Mouse (Mus musculus): ENCODE results near the gene Stxbp3.
"Not testable (repeated sequence)": the region's sequence is repeated elsewhere in the genome, so short reads cannot be mapped to it uniquely, and the experiment has no call there.

Gene Stxbp3

DNA sequence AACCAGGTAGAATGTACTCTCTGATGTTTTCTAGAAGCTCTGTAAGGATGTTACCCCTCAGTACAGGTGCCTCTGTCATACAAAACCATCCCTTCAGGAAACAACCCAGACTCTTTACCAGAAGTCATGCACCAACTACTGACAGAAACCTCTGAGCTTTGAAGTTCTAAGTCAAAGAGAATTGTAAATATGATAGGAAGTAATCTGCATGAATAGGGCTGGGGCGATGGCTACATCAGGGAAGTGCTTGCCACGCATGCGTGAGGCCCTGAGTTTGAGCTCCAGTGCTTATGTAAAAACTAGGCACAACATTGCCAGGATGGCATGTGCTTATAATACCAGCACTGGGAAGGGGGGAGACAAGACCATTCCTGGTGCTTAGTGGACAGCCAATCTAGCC lies 25.4 kb upstream of the Stxbp3 start:
- Histone ChIP-seq H3K36me3 (ENCODE audit: control insufficient read depth, insufficient read depth, low read length, poor library complexity, severe bottlenecking) (no peaks in the 10 kb centered on the region), H3K27me3 (ENCODE audit: control insufficient read depth, insufficient read depth, low read length, poor library complexity, severe bottlenecking) (no peaks in the 10 kb centered on the region)
- no peak for DNase-seq (ENCODE audit: low read depth, low spot score)

DNA sequence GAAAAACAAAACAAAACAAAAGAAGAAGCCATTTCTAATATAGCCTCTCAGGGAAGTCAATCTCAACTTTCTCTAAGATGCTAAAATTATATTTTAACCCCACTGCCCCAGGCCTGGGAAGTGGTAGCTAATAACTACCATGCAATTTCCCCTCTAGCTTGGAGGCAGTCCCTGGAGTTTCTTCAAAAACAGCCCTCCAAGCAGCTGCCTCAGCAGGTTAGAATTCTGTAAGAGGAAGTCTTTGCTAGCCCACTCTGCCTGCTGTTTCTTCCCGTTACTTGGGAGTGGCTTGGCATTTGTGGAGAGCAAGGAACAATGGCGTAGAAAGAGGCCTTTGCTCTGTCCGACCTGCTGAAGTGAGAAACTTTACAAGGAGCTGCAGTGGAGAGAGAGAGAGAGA lies 24.8 kb upstream of the Stxbp3 start:
- H3K27me3 ChIP-seq (ENCODE audit: control insufficient read depth, insufficient read depth, low read length, poor library complexity, severe bottlenecking), result no peaks in the 10 kb centered on the region
- H3K36me3 ChIP-seq (ENCODE audit: control insufficient read depth, insufficient read depth, low read length, poor library complexity, severe bottlenecking), result no peaks in the 10 kb centered on the region
- DNase-seq (ENCODE audit: low read depth, low spot score), result no peak

DNA sequence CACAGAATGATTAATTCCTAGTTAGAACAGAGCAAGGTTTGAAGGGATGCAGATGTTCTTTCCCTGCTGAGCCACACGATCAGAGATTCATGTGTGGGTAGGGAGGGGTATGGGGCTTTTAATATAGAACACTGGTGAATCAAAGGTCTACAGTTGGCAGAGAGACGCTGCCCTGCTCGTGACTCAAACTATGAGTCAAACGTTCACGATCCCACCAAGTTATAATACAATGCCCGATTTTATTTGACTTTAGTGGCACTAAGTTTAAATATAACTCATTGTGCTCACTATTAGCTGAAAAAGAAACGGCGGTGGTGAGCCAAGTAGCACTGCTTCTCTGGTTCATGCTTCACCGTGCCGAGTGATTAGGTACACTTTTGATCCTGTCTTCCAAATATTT lies 22.8 kb upstream of the Stxbp3 start:
- DNase-seq (ENCODE audit: low read depth, low spot score), result no peak
- Histone ChIP-seq H3K36me3 (ENCODE audit: control insufficient read depth, insufficient read depth, low read length, poor library complexity, severe bottlenecking) (no peaks in the 10 kb centered on the region), H3K27me3 (ENCODE audit: control insufficient read depth, insufficient read depth, low read length, poor library complexity, severe bottlenecking) (no peaks in the 10 kb centered on the region)

DNA sequence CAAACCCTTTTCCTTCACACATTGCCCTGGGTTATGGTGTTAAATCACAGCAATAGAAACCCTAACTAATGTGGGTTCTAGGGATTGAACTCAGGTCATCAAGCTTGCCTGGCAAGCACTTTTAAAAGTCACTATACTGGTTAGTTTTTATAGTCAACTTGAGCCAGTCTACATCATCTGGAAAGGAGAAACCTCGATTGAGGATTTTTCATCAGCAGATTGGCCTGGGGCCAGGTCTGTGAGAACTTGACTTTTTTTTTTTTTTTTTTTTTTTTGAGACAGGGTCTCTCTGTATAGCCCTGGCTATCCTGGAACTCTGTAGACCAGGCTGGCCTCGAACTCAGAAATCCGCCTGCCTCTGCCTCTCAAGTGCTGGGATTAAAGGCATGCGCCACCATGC lies 22.0 kb upstream of the Stxbp3 start:
- not testable (repeated sequence) for H3K27me3 ChIP-seq (ENCODE audit: control insufficient read depth, insufficient read depth, low read length, poor library complexity, severe bottlenecking); H3K36me3 ChIP-seq (ENCODE audit: control insufficient read depth, insufficient read depth, low read length, poor library complexity, severe bottlenecking); DNase-seq (ENCODE audit: low read depth, low spot score)

DNA sequence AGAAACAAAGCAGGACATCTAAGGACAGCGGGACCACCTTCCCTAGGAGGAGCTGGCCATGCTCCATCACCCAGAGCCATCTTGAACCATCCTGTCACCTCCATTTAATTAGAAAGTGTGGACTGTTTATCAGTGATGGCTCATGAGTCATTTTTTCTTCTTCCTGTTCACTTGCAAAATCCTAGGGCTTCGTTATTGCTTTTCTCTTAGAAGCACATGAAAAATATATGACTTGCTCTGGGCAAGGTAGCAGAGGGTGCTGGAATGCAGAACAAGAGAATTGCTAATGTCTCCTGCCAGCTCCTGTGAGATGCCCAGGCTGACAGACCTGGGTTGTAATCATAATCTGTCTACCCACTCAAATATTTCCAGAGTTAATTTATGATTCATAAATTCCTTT lies 20.5 kb upstream of the Stxbp3 start:
- H3K27me3 ChIP-seq (ENCODE audit: control insufficient read depth, insufficient read depth, low read length, poor library complexity, severe bottlenecking), result no peaks in the 10 kb centered on the region
- no peaks in the 10 kb centered on the region for H3K36me3 ChIP-seq (ENCODE audit: control insufficient read depth, insufficient read depth, low read length, poor library complexity, severe bottlenecking)
- DNase-seq (ENCODE audit: low read depth, low spot score), result no peak

DNA sequence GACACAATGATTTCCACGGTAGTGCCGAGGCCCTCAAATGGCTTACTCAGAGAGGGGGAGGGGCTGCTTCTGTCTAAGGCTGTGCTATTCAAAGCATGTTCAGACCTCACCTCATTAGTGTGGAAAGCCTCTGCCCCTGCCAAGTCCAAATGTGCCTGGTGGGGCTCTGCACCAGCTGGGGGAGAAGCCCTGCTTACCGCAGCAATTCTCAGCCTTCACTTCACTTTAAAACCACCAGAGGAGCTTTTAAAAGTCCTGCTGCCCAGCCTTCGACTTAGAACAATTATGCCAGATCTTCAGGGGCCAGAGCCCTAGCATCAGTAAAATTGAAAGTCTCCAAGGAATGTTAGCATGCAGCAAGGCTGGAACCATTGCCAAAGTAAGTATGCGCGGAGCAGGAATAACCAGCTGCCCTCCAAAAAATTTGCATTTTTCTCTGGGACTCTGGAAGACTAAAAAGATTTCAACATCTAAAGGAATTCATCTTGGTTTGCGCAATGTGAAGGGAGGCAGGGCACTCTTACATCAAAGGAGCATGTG lies 18.0 kb upstream of the Stxbp3 start:
- no peaks in the 10 kb centered on the region for H3K36me3 ChIP-seq (ENCODE audit: control insufficient read depth, insufficient read depth, low read length, poor library complexity, severe bottlenecking)
- DNase-seq (ENCODE audit: low read depth, low spot score), result no peak
- H3K27me3 ChIP-seq (ENCODE audit: control insufficient read depth, insufficient read depth, low read length, poor library complexity, severe bottlenecking), result no peaks in the 10 kb centered on the region

DNA sequence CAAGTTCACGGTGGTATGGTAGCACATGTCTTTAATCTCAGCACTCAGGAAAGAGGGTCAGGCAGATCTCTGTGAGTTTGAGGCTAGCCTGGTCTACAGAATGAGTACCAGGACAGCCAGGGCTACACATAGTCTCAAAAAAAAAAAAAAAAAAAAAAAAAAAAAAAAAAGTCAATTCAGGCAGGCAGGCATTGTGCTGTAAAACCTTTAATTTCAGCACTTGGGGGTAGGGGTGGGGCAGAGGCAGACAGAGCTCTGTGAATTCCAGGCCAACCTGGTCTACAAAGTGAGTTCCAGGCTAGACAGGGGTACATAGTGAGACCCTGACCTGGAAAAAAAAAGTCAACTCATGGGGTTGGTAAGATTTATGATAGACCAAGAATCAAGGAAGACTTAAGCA lies 17.4 kb upstream of the Stxbp3 start:
- DNase-seq (ENCODE audit: low read depth, low spot score), result no peak
- H3K27me3 ChIP-seq (ENCODE audit: control insufficient read depth, insufficient read depth, low read length, poor library complexity, severe bottlenecking), result no peaks in the 10 kb centered on the region
- no peaks in the 10 kb centered on the region for H3K36me3 ChIP-seq (ENCODE audit: control insufficient read depth, insufficient read depth, low read length, poor library complexity, severe bottlenecking)

DNA sequence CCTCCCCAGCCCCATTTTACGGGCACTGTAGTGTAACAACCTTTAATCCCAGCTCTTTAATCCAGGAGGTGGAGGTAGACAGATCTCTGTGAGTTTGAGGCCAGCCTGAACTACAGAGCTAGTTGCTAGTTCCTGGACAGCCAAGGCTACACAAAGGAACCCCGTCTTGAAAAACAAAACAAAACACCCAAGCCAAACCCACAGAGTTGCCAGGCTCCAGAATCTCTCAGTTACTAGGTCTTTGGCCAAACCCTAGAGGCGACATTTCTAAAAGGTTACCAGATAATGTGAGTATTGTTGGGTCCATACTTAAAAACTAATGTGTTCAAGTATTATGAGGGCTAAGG lies 16.8 kb upstream of the Stxbp3 start:
- Histone ChIP-seq H3K27me3 (ENCODE audit: control insufficient read depth, insufficient read depth, low read length, poor library complexity, severe bottlenecking) (no peaks in the 10 kb centered on the region), H3K36me3 (ENCODE audit: control insufficient read depth, insufficient read depth, low read length, poor library complexity, severe bottlenecking) (no peaks in the 10 kb centered on the region)
- DNase-seq (ENCODE audit: low read depth, low spot score), result no peak

DNA sequence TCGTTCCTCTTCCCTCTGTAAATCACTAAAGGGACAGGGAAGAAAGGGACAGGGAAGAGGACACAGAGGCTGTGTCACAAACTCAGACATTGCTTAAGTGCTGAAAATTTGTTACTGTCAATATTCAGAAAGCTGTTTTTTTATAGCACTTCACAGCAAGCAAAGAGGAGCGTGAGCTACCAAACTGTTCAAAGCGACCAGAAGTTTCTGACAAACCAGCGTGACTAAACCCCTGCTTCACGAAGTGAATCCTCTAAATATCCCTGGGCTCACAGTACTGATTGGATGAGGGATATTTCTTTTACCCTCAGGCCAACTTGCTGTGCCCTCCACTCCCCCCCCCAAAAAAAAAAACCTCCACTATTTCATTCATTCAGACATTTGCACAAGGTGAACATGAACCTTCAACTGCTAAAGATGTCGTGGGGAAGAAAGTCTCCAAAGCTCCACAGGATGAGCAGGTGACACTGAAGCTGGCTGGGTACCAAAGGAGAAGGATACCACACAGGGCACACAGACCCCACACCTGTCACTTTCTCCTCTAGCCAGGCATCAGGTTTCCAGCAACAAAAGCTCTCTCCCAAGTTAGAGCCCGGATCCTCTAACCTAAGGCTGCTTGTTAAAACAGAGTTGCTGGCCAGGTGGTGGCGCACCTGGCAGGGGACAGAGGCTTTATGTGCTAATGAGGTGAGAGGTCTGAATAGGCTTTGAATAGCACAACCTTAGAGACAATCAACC lies 16.2 kb upstream of the Stxbp3 start:
- no peaks in the 10 kb centered on the region for H3K36me3 ChIP-seq (ENCODE audit: control insufficient read depth, insufficient read depth, low read length, poor library complexity, severe bottlenecking)
- H3K27me3 ChIP-seq (ENCODE audit: control insufficient read depth, insufficient read depth, low read length, poor library complexity, severe bottlenecking), result no peaks in the 10 kb centered on the region
- peak; percentile 77 for DNase-seq (ENCODE audit: low read depth, low spot score)

DNA sequence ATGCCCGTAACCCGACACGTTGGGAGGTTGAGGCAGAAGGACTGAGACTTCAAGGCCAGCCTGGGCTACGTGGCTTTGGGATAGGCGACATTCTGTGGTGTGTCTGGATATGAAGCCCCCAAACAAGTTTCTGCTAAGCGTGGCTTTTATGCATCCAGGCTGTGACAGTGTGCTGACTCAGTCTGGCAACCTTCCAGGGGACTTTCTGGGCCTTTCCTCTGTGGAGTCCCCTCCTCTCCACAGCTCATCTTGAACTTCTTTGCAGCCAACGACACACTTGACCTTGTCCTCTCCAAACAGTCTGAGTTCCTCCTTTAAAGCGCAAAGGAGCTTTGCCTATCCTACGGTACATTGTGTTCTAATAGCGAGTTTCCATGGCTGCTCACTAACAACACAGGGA lies 15.5 kb upstream of the Stxbp3 start:
- no peaks in the 10 kb centered on the region for H3K36me3 ChIP-seq (ENCODE audit: control insufficient read depth, insufficient read depth, low read length, poor library complexity, severe bottlenecking)
- H3K27me3 ChIP-seq (ENCODE audit: control insufficient read depth, insufficient read depth, low read length, poor library complexity, severe bottlenecking), result no peaks in the 10 kb centered on the region
- DNase-seq (ENCODE audit: low read depth, low spot score), result peak; percentile 33

DNA sequence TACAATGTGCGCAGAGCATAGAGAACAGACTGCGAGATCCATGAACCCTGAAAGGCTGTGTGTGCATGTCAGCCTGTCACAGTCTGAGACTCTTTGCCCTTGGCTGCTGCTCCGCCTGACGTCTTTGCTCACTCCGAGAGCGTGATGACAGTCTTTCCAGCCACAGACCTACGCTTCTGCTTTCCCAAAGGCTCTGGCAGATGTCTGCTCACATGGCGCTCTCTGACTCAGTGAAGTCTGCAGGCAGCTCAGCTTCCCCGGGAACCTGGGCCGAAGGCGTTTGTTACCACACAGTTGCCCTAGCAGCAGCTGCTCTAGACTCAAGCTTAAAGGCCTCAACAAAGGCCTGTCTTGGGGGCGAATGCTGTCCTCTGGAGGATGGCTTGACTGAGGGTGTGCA lies 15.0 kb upstream of the Stxbp3 start:
- H3K36me3 ChIP-seq (ENCODE audit: control insufficient read depth, insufficient read depth, low read length, poor library complexity, severe bottlenecking), result no peaks in the 10 kb centered on the region
- DNase-seq (ENCODE audit: low read depth, low spot score), result no peak
- no peaks in the 10 kb centered on the region for H3K27me3 ChIP-seq (ENCODE audit: control insufficient read depth, insufficient read depth, low read length, poor library complexity, severe bottlenecking)

DNA sequence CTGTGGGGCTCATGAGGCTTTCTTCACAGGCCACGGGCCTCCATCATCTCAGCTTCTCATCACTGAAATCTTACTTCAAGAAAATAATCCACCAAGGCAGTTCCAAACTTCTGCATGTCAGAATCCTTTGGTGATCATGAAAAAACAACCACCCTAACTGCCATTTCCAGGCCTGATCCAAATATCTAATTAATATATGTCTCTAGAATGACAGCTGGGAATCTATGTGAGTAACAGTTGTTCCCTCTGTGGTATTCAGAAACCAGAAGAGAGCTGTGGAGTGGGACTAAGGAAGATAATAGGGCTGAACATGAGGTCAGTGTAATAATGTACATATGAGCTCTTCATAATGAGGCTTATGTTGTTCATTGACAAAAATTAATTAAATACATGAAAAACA lies 12.9 kb upstream of the Stxbp3 start:
- DNase-seq (ENCODE audit: low read depth, low spot score), result no peak
- Histone ChIP-seq H3K36me3 (ENCODE audit: control insufficient read depth, insufficient read depth, low read length, poor library complexity, severe bottlenecking) (no peaks in the 10 kb centered on the region), H3K27me3 (ENCODE audit: control insufficient read depth, insufficient read depth, low read length, poor library complexity, severe bottlenecking) (no peaks in the 10 kb centered on the region)

DNA sequence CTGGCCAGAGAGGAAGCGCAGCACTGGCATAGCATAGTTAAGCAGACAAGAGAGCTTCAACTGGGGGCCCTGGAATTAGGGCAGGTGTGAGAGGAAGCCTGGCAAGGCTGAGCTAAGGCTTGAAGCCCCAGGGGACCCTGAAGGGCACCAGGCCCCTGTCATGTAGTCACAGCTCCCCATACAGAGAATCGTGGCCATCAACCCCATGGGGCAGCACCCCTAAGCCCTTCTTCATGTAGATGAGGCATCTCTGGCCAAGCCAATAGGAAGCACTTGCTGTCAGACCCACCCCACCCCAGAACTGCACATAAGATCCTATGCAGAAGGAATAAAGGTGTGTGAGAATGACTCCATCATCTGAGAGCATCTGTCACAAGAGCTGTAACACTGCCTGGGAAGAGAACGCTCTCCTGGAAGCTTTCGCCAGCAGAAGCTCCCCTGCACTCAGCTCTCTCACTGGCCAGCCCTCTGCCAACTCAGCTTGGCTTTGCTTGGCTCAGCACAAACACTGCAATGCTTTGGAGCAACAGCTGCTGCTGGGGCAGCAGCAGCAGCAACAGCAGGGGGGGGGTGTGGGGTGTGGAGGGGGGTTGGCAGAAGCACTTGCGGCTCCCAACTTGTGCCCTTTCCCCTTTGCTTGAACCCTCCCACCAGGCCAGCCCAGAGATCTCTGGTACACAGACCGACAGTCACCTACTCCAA lies 11.8 kb upstream of the Stxbp3 start:
- no peak for DNase-seq (ENCODE audit: low read depth, low spot score)
- Histone ChIP-seq H3K27me3 (ENCODE audit: control insufficient read depth, insufficient read depth, low read length, poor library complexity, severe bottlenecking) (no peaks in the 10 kb centered on the region; the same call in 1 of the 2 replicates), H3K36me3 (ENCODE audit: control insufficient read depth, insufficient read depth, low read length, poor library complexity, severe bottlenecking) (no peaks in the 10 kb centered on the region)

DNA sequence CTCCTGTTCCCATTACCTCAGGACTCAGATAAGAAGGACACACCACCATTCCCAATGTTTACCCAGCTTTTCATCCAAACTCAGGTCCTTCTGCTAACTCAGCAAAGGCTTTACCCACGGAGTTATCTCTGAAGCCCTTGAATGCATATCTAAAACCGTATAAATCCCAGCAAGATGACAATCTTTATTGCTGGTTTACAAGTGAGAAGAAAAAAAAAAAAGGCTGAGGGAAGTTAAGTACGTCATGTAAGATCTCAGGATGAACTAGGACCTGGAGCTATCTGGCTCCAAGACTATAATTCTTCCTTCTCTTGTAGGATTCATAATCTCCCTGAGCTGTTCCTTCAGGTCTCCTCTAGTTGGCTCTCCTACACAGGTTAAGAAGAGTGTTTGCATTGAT lies 11.2 kb upstream of the Stxbp3 start:
- no peak for DNase-seq (ENCODE audit: low read depth, low spot score)
- Histone ChIP-seq H3K36me3 (ENCODE audit: control insufficient read depth, insufficient read depth, low read length, poor library complexity, severe bottlenecking) (no peaks in the 10 kb centered on the region), H3K27me3 (ENCODE audit: control insufficient read depth, insufficient read depth, low read length, poor library complexity, severe bottlenecking) (no peaks in the 10 kb centered on the region; the same call in 1 of the 2 replicates)

DNA sequence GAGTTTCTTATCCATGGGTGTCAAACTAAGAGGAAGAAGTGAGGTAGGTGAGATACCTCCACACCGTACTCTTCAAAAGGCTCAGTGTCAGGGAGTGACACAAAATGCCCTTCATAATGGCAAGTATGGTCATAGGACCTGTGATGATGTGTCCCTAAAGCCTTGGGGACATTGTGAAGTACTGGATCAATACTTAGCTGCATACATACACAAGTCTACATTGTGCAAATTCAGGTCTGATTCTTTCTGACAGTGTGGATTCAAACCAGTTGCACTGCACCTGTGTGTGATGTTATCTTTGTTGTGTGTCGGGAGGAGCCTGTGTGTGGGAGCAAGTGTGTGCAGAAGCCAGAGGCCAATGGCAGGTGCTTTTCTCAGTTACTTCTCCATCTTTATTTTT lies 10.7 kb upstream of the Stxbp3 start:
- H3K27me3 ChIP-seq (ENCODE audit: control insufficient read depth, insufficient read depth, low read length, poor library complexity, severe bottlenecking), result no peaks in the 10 kb centered on the region; the same call in 1 of the 2 replicates
- DNase-seq (ENCODE audit: low read depth, low spot score), result no peak
- no peaks in the 10 kb centered on the region for H3K36me3 ChIP-seq (ENCODE audit: control insufficient read depth, insufficient read depth, low read length, poor library complexity, severe bottlenecking)
